Mouse (Mus musculus): ENCODE results near the gene Zmynd11. TPM values are rescaled to one million over a fixed set of nuclear protein-coding genes. Genes with fewer than 3 reads are reported as not detected.
"Not testable (repeated sequence)": the region's sequence is repeated elsewhere in the genome, so short reads cannot be mapped to it uniquely, and the experiment has no call there.

Zmynd11 gene
- polyA plus RNA-seq, 1 experiment from 2014 or later, result 67.1 TPM

- H3K36me3 ChIP-seq (ENCODE audit: insufficient read depth, low read length), result no peaks in the 10 kb centered on the region
- peak overlapping the region; percentile 57 for H3K27ac ChIP-seq
- no peaks in the 10 kb centered on the region for H3K27me3 ChIP-seq (ENCODE audit: insufficient read depth, low read length)
- TF ChIP-seq CTCF (IDR thresholded peaks at IDR 0.05; ENCODE audit: low read depth), result no peak
- no peak for ATAC-seq (replicated peaks; ENCODE audit: low FRiP score, low read depth)
- DNase-seq (ENCODE audit: low spot score), result peak; percentile 79
- H3K4me2 ChIP-seq (ENCODE audit: low read length), result peak overlapping the region; percentile 31; the same call in 1 of the 2 replicates
- no peak overlapping the region for H3K9ac ChIP-seq (ENCODE audit: low read depth, low read length)
- WGBS, result 50% methylated on average over 9 of the region's 9 CpGs
- H3K9me3 ChIP-seq (replicated peaks; ENCODE audit: low read length), result no peaks in the 10 kb centered on the region
- peaks cover 22% of the 10 kb centered on the region for H3K4me1 ChIP-seq (replicated peaks; ENCODE audit: insufficient read depth, low read length)
- H3K4me3 ChIP-seq (replicated peaks; ENCODE audit: low read depth, low read length), result no peak overlapping the region
Measured at GRCm38 (mm10) chr13:9757842-9758491, 7.2 kb downstream of the Zmynd11 start.

- Histone ChIP-seq H3K4me3 (replicated peaks; ENCODE audit: low read depth, low read length) (no peak overlapping the region), H3K9ac (ENCODE audit: low read depth, low read length) (no peak overlapping the region), H3K36me3 (ENCODE audit: insufficient read depth, low read length) (no peaks in the 10 kb centered on the region), H3K27me3 (ENCODE audit: insufficient read depth, low read length) (no peaks in the 10 kb centered on the region), H3K9me3 (replicated peaks; ENCODE audit: low read length) (no peaks in the 10 kb centered on the region), H3K4me2 (ENCODE audit: low read length) (no peak overlapping the region), H3K27ac (no peak overlapping the region), H3K4me1 (replicated peaks; ENCODE audit: insufficient read depth, low read length) (peaks cover 6% of the 10 kb centered on the region)
- no peak for TF ChIP-seq CTCF (IDR thresholded peaks at IDR 0.05; ENCODE audit: low read depth)
- WGBS, result 42% methylated on average over 3 of the region's 3 CpGs
- no peak for DNase-seq (ENCODE audit: low spot score)
- no peak for ATAC-seq (replicated peaks; ENCODE audit: low FRiP score, low read depth)
Measured at GRCm38 (mm10) chr13:9753706-9754105, 11.4 kb downstream of the Zmynd11 start.

GRCm38 (mm10) chr13:9750320-9750719 is 14.8 kb downstream of the Zmynd11 start:
- Histone ChIP-seq H3K4me2 (ENCODE audit: low read length) (no peak overlapping the region), H3K27ac (no peak overlapping the region), H3K27me3 (ENCODE audit: insufficient read depth, low read length) (no peaks in the 10 kb centered on the region), H3K36me3 (ENCODE audit: insufficient read depth, low read length) (no peaks in the 10 kb centered on the region), H3K9me3 (replicated peaks; ENCODE audit: low read length) (no peaks in the 10 kb centered on the region), H3K9ac (ENCODE audit: low read depth, low read length) (no peak overlapping the region), H3K4me3 (replicated peaks; ENCODE audit: low read depth, low read length) (no peak overlapping the region), H3K4me1 (replicated peaks; ENCODE audit: insufficient read depth, low read length) (no peaks in the 10 kb centered on the region; the same call in 1 of the 2 replicates)
- WGBS, result 41% methylated on average over 1 of the region's 1 CpGs
- DNase-seq (ENCODE audit: low spot score), result no peak
- ATAC-seq (replicated peaks; ENCODE audit: low FRiP score, low read depth), result no peak
- no peak for TF ChIP-seq CTCF (IDR thresholded peaks at IDR 0.05; ENCODE audit: low read depth)

- TF ChIP-seq CTCF (IDR thresholded peaks at IDR 0.05; ENCODE audit: low read depth), result no peak
- Histone ChIP-seq H3K27ac (no peak overlapping the region), H3K9me3 (replicated peaks; ENCODE audit: low read length) (no peaks in the 10 kb centered on the region), H3K27me3 (ENCODE audit: insufficient read depth, low read length) (no peaks in the 10 kb centered on the region), H3K4me1 (replicated peaks; ENCODE audit: insufficient read depth, low read length) (no peaks in the 10 kb centered on the region; the same call in 1 of the 2 replicates), H3K4me2 (ENCODE audit: low read length) (no peak overlapping the region), H3K9ac (ENCODE audit: low read depth, low read length) (no peak overlapping the region), H3K4me3 (replicated peaks; ENCODE audit: low read depth, low read length) (no peak overlapping the region), H3K36me3 (ENCODE audit: insufficient read depth, low read length) (no peaks in the 10 kb centered on the region)
- DNase-seq (ENCODE audit: low spot score) (no peak), ATAC-seq (replicated peaks; ENCODE audit: low FRiP score, low read depth) (no peak)
- WGBS, result 75% methylated on average over 4 of the region's 4 CpGs
Measured at GRCm38 (mm10) chr13:9749796-9750195, 15.3 kb downstream of the Zmynd11 start.

GRCm38 (mm10) chr13:9738190-9738589 is 26.9 kb downstream of the Zmynd11 start:
- 84% methylated on average over 2 of the region's 2 CpGs for WGBS
- DNase-seq (ENCODE audit: low spot score) (no peak), ATAC-seq (replicated peaks; ENCODE audit: low FRiP score, low read depth) (no peak)
- Histone ChIP-seq H3K4me3 (replicated peaks; ENCODE audit: low read depth, low read length) (no peak overlapping the region), H3K4me2 (ENCODE audit: low read length) (no peak overlapping the region), H3K27ac (no peak overlapping the region), H3K36me3 (ENCODE audit: insufficient read depth, low read length) (no peaks in the 10 kb centered on the region), H3K27me3 (ENCODE audit: insufficient read depth, low read length) (no peaks in the 10 kb centered on the region), H3K9ac (ENCODE audit: low read depth, low read length) (no peak overlapping the region), H3K9me3 (replicated peaks; ENCODE audit: low read length) (no peaks in the 10 kb centered on the region), H3K4me1 (replicated peaks; ENCODE audit: insufficient read depth, low read length) (no peaks in the 10 kb centered on the region)
- no peak for TF ChIP-seq CTCF (IDR thresholded peaks at IDR 0.05; ENCODE audit: low read depth)

- ATAC-seq (replicated peaks; ENCODE audit: low FRiP score, low read depth), result no peak
- DNase-seq (ENCODE audit: low spot score), result no peak
- Histone ChIP-seq H3K9me3 (replicated peaks; ENCODE audit: low read length) (no peaks in the 10 kb centered on the region), H3K4me1 (replicated peaks; ENCODE audit: insufficient read depth, low read length) (no peaks in the 10 kb centered on the region), H3K4me2 (ENCODE audit: low read length) (no peak overlapping the region), H3K27ac (no peak overlapping the region), H3K9ac (ENCODE audit: low read depth, low read length) (no peak overlapping the region), H3K4me3 (replicated peaks; ENCODE audit: low read depth, low read length) (no peak overlapping the region), H3K36me3 (ENCODE audit: insufficient read depth, low read length) (no peaks in the 10 kb centered on the region), H3K27me3 (ENCODE audit: insufficient read depth, low read length) (no peaks in the 10 kb centered on the region)
- 70% methylated on average over 5 of the region's 5 CpGs for WGBS
- no peak for TF ChIP-seq CTCF (IDR thresholded peaks at IDR 0.05; ENCODE audit: low read depth)
Measured at GRCm38 (mm10) chr13:9737024-9737423, 28.1 kb downstream of the Zmynd11 start.

GRCm38 (mm10) chr13:9732262-9732661 is 32.9 kb downstream of the Zmynd11 start:
- not testable (repeated sequence) for H3K36me3 ChIP-seq (ENCODE audit: insufficient read depth, low read length); ATAC-seq (replicated peaks; ENCODE audit: low FRiP score, low read depth); H3K9me3 ChIP-seq (replicated peaks; ENCODE audit: low read length); H3K9ac ChIP-seq (ENCODE audit: low read depth, low read length); H3K4me1 ChIP-seq (replicated peaks; ENCODE audit: insufficient read depth, low read length); H3K27me3 ChIP-seq (ENCODE audit: insufficient read depth, low read length); H3K4me3 ChIP-seq (replicated peaks; ENCODE audit: low read depth, low read length); H3K4me2 ChIP-seq (ENCODE audit: low read length); DNase-seq (ENCODE audit: low spot score); H3K27ac ChIP-seq
- 92% methylated on average over 4 of the region's 5 CpGs for WGBS

All from kidney, postnatal 0 days (tissue).